Mouse (Mus musculus) small intestine, adult 2 months (tissue): ENCODE results near the gene Slc18a2. TPM values are rescaled to one million over a fixed set of nuclear protein-coding genes. Genes with fewer than 3 reads are reported as not detected.

ENCODE experiments used
- H3K27ac ChIP-seq: fragments of 200-500 bp; 2 replicates; pipeline ENCODE4 v1.5.1; 2012; ENCODE audit warnings: low read depth, low read length, control low read depth, inconsistent platforms; ENCODE audit not compliant: insufficient read depth
- H3K27me3 ChIP-seq: fragments of 200-500 bp; 2 replicates; pipeline ENCODE4 v1.6.1; 2012; ENCODE audit warnings: mild to moderate bottlenecking, moderate library complexity, low read length, inconsistent platforms; ENCODE audit not compliant: control insufficient read depth, insufficient read depth
- H3K36me3 ChIP-seq: fragments of 200-500 bp; 2 replicates; pipeline ENCODE4 v1.6.1; 2012; ENCODE audit warnings: mild to moderate bottlenecking, low read length, control low read depth, inconsistent platforms; ENCODE audit not compliant: control insufficient read depth, insufficient read depth
- H3K4me1 ChIP-seq: fragments of 200-500 bp; 2 replicates; pipeline ENCODE4 v1.6.1; 2012; ENCODE audit warnings: low read length, inconsistent platforms, mixed read lengths; ENCODE audit not compliant: control insufficient read depth, insufficient read depth, insufficient read length
- H3K4me3 ChIP-seq: fragments of 200-500 bp; 2 replicates; pipeline ENCODE4 v1.5.1; 2012; ENCODE audit warnings: low read depth, mild to moderate bottlenecking, control low read depth, inconsistent platforms, low read length, moderate library complexity
- CTCF ChIP-seq: fragments of 200-500 bp; IDR thresholded peaks from 2 replicates; pipeline ENCODE4 v1.5.1; 2012; ENCODE audit warnings: low read depth, mild to moderate bottlenecking, control low read depth, inconsistent platforms, low read length, moderate library complexity, mixed read lengths; ENCODE audit not compliant: insufficient replicate concordance, insufficient read length; ENCODE audit errors: extremely low read depth
- POLR2A ChIP-seq: fragments of 200-500 bp; IDR thresholded peaks from 2 replicates; pipeline ENCODE4 v1.6.1; 2012; ENCODE audit warnings: low read depth, mild to moderate bottlenecking, control low read depth, inconsistent platforms, low read length, moderate library complexity
- WGBS: fragments of 180-500 bp; shearing (Covaris S2); methylation state at CpG from one replicate; pipeline ENCODE4 v1.1.7; 2018; 5-methylcytosine and 5-hydroxymethylcytosine counted together
- polyA plus RNA-seq: library from polyadenylated mRNA; depleted of rRNA; stranded (reverse); fragments of >200 nt; gene quantifications from 2 replicates; pipeline ENCODE4 v1.2.3, GENCODE M21; 2012

Gene Slc18a2
- polyA plus RNA-seq, 1 experiment: 0.38 TPM

DNA sequence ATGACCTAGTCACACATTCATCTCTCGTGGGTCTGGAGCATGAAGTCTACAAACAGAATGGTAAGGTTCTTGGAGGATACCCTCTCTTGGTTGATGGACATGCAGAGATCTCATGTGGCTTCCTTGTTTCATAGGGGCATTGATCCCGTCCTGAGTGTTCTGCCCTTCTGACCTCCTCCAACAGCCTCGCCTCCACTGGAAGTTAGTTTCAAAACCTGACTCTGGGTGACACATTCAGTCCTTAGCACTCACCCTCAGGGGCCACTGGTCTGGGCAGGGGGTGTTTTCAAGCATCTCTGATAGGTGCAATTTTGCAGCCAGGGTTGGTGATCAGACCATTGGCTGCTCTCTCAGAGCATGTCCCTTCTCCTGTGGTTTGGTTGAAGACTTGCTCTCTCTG lies 22.1 kb upstream of the Slc18a2 start:
- Histone ChIP-seq H3K36me3 (no peaks in the 10 kb centered on the region), H3K4me1 (no peaks in the 10 kb centered on the region), H3K27me3 (no peaks in the 10 kb centered on the region), H3K27ac (no peak overlapping the region), H3K4me3 (no peak overlapping the region)
- WGBS: 56% methylated on average over 3 of the region's 3 CpGs
- TF ChIP-seq CTCF: no peak
- TF ChIP-seq POLR2A: no peak

DNA sequence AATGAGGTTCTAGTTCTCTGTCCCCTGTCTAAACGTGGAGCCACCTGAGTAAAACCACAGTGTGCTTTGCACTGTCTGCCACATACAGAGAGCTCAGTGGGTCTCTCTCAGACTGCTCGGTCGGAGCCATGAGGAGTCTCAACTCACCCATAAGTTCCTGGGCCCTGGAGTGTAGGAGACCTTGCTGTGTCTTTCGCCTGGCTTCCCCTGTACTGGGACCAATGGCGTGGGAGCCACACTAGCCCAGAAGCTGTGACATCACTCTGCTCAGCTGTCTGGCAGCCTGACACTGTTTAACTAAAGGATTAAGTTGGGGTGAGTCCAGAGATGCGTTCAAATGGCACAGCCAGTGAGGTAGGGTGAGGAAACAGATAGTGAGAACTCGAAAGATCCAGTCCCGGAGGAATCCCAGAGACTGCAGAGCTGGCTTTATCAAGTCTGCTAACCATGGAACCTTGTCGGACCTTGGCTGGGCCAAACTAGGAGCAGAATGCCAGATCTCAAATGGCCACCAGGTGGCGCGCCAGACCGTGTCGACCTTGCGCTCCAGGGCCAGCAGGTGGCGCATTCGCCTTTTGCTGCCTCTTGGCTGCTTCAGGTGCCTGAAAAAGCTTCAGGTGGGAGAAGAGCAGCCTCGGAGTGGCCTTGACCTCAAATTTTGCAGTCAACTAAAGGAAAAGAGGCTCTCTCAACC lies 21.4 kb upstream of the Slc18a2 start:
- peak; percentile 100 for TF ChIP-seq CTCF
- no peak for TF ChIP-seq POLR2A
- Histone ChIP-seq H3K36me3 (no peaks in the 10 kb centered on the region), H3K4me3 (no peak overlapping the region), H3K27ac (no peak overlapping the region), H3K4me1 (no peaks in the 10 kb centered on the region), H3K27me3 (no peaks in the 10 kb centered on the region)
- WGBS: 16% methylated on average over 17 of the region's 17 CpGs

GRCm38 (mm10) chr19:59241987-59242386 lies 18.7 kb upstream of the Slc18a2 start:
- no peaks in the 10 kb centered on the region for H3K4me1 ChIP-seq
- no peaks in the 10 kb centered on the region for H3K27me3 ChIP-seq
- no peak for TF ChIP-seq CTCF
- no peak for TF ChIP-seq POLR2A
- no peak overlapping the region for H3K27ac ChIP-seq
- H3K4me3 ChIP-seq: no peak overlapping the region
- no peaks in the 10 kb centered on the region for H3K36me3 ChIP-seq
- WGBS: 74% methylated on average over 4 of the region's 4 CpGs

DNA sequence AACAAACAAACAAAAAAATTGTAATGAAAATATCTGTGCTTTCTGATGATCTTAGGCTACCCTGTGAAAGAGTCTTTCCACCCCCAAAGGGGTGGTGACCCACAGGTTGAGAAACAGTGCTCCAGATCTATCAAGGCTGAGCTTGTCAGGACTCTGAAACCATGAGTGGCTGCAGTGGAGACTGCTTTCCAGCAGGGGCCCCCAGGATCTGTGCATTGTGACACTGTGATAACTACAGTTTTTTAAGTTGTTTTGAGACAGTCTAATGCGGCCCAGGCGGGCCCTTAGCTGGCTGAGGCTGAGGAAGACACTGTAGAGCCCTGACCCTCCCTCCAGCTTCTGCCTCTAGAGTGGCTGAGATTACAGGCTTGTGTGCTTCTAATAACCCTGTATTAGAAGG lies 17.6 kb upstream of the Slc18a2 start:
- H3K4me3 ChIP-seq: no peak overlapping the region
- TF ChIP-seq POLR2A: no peak
- no peak for TF ChIP-seq CTCF
- whole genome bisulfite sequencing: 74% methylated on average over 2 of the region's 2 CpGs
- no peaks in the 10 kb centered on the region for H3K27me3 ChIP-seq
- H3K27ac ChIP-seq: no peak overlapping the region
- no peaks in the 10 kb centered on the region for H3K36me3 ChIP-seq
- H3K4me1 ChIP-seq: no peaks in the 10 kb centered on the region

- Histone ChIP-seq H3K27ac (no peak overlapping the region), H3K4me3 (no peak overlapping the region), H3K36me3 (no peaks in the 10 kb centered on the region), H3K4me1 (no peaks in the 10 kb centered on the region), H3K27me3 (no peaks in the 10 kb centered on the region)
- TF ChIP-seq POLR2A: no peak
- no peak for TF ChIP-seq CTCF
- 76% methylated on average over 4 of the region's 4 CpGs for WGBS
Measured at GRCm38 (mm10) chr19:59248144-59248543, 12.6 kb upstream of the Slc18a2 start.

DNA sequence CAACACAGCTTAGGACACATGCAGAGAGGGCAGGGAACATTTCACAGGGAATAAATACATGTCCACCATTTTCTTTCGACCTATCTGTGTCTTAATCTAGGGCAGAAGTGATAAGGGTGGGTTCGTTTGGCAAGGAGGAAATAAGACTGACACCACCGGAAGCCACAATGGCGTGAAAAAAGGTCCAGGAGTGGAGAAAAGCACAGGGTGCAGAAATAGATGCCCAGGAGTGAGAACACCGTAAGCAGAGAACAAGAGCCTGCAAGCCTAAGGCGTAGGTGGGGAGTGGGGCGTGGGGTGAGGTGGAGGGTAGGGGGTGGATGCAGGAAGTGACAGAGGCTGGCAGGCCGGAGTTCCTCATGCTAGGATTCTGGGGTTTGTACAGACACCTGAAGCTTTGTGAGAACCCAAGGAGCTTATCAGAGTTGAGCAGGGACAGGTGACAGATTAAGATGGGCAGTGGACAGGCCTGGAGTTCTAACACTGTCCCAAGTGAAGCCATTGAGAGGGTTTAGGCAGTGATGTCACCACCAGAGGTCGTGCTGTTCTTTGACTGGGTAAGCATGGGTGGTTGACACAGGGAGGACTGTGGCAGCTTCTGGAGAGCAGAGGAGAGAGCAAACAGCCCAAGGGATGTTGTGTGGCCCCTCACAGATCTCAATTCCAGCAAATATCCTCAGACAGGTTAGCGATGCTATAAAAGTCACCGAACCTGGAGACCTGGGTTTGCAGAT lies 12.0 kb upstream of the Slc18a2 start:
- Histone ChIP-seq H3K36me3 (no peaks in the 10 kb centered on the region), H3K27ac (no peak overlapping the region), H3K4me3 (no peak overlapping the region), H3K4me1 (no peaks in the 10 kb centered on the region), H3K27me3 (no peaks in the 10 kb centered on the region)
- WGBS: 59% methylated on average over 11 of the region's 11 CpGs
- no peak for TF ChIP-seq CTCF
- no peak for TF ChIP-seq POLR2A

- no peak for TF ChIP-seq POLR2A
- no peak for TF ChIP-seq CTCF
Measured at GRCm38 (mm10) chr19:59252651-59253050, 8.0 kb upstream of the Slc18a2 start.

GRCm38 (mm10) chr19:59259633-59260032 lies 1.1 kb upstream of the Slc18a2 start:
- 54% methylated on average over 5 of the region's 5 CpGs for WGBS
- TF ChIP-seq POLR2A (no peak), CTCF (no peak)
- no peak overlapping the region for H3K27ac ChIP-seq
- H3K4me1 ChIP-seq: peaks cover 6% of the 10 kb centered on the region; the same call in 1 of the 2 replicates
- no peaks in the 10 kb centered on the region for H3K36me3 ChIP-seq
- H3K27me3 ChIP-seq: peaks cover 24% of the 10 kb centered on the region
- H3K4me3 ChIP-seq: no peak overlapping the region

More at GRCm38 (mm10) chr19:59252651-59253050, 8.0 kb upstream of the Slc18a2 start:
- Histone ChIP-seq H3K27ac (no peak overlapping the region), H3K27me3 (no peaks in the 10 kb centered on the region; the same call in none of the 2 replicates), H3K4me1 (no peaks in the 10 kb centered on the region), H3K36me3 (no peaks in the 10 kb centered on the region), H3K4me3 (no peak overlapping the region)
- WGBS: 58% methylated on average over 2 of the region's 2 CpGs
